Mouse (Mus musculus): ENCODE measurements around the gene Usp49. TPM values are rescaled to one million over a fixed set of nuclear protein-coding genes. Genes with fewer than 3 reads are reported as not detected.
"Not testable (repeated sequence)": the region's sequence is repeated elsewhere in the genome, so short reads cannot be mapped to it uniquely, and the experiment has no call there.

The Usp49 gene
- total RNA-seq (2021), result 10 to 100 TPM; 23.3 to 26.2 TPM

DNA sequence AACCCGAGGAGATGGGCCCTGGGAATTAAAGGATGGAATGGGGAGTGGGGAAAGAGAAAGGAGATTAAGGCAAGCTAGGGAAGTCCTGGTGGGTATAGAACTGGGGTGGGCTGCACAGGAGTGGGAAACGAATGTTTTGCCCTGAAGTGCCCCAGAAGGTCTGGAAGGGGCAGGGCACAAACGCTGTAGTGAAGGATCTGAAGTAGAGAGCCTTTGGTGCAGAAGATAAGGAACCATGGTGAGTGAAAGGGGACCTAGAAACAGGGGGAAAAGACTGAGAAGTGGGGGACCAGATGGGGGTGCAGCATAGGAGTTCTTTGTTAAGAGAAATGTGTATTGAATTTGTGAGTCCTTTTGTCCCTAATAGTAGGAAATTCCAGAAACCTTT is at the start of gene Usp49:
TSS of gene Usp49 (plus strand) at position 13 of the 388 bp plus-strand sequence.
- intact Hi-C loops (cut with DNase I), result no loop called here

DNA sequence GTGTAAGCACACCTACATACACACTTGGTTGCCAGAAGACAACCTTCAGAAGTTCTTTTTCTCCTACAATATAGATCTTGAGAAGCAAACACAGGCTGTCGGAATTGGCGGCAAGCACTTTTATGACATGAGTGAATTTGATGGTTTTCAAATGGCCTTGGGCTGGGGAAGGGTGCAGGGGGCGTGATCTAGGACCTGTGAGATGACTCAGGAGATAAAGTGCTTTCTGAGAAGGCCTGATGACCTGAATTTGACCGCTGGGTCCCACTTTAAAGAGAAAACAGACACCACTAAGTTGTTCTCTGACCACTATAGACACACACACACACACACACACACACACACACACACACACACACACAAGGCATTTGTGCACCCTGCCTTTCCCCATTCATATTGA is 49.5 kb upstream of the Usp49 start:
- intact Hi-C loops (cut with DNase I), result no loop called here
- DNase-seq, result no peak

More for the DNA sequence above, at the start of gene Usp49:
- DNase-seq, result no peak

DNA sequence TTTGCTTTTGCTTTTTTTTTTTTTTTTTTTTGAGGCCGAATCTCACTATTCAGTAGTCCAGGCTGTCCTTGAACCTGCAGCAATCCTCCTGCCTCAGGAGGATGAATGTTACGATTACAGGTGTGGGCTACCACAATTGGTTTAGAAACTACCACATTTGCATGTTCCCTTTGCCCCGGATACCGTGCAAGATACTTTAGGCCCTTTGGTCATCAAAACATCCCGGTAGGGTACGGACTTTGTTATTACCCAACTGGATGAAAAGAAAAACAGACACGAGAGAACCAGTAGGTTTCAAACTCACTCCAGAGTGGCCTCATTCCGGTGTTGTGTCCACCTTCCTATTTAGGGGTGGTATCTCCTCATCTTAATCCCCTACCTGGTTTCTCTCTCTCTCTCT is 42.0 kb upstream of the Usp49 start:
- intact Hi-C loops (cut with DNase I), result no loop called here
- DNase-seq, result no peak

DNA sequence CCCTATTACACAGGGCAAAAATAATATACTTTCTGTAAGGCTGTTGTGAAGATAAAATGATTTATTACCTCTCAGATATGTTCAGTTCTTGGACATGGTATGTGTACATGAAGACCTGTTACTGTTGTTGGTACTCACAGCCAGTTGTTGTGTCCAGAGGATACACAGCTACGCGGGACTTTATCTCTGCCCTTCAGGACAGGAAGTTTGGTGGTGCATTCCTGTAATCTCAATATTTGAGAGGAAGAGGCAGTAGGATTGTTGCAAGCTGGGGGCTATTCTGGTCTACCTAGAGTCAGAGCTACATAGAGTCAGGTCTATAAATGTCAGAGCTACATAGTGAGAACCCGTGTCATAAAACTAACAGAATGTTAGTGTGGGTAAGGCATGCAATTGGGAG is 39.4 kb upstream of the Usp49 start:
- intact Hi-C loops (cut with DNase I), result loop anchor here (5.0 kb wide), 1 partner anchor 79 kb away; no protein-coding TSS in a partner anchor
- DNase-seq, result no peak

DNA sequence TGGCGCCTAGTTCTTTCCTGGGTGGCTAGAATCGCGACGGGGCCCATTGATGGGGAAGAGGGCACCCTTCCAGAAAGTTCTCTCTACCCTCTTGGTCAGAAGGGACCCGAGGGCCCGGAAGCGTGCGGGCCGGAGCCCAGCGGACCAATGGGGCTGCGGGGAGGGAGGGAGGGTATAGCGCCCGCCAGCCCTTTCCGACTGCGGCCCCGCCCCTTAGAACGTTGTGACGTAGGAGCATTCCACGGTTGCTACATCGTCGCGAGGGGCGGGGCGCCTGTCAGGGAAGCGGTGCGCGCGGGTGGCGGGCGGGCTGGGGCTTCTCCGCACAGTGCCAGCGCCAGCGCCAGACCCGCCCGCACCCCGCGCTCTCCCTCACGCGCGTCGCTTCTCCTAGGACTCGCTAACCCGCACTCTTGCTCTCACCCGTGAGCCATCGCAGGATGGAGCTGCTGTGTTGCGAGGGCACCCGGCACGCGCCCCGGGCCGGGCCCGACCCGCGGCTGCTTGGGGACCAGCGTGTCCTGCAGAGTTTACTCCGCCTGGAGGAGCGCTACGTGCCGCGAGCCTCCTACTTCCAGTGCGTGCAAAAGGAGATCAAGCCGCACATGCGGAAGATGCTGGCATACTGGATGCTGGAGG is 37.2 kb upstream of the Usp49 start:
- peak; percentile 95 for DNase-seq
- intact Hi-C loops (cut with DNase I), result loop anchor here (5.0 kb wide), 1 partner anchor 81 kb away; no protein-coding TSS in a partner anchor

DNA sequence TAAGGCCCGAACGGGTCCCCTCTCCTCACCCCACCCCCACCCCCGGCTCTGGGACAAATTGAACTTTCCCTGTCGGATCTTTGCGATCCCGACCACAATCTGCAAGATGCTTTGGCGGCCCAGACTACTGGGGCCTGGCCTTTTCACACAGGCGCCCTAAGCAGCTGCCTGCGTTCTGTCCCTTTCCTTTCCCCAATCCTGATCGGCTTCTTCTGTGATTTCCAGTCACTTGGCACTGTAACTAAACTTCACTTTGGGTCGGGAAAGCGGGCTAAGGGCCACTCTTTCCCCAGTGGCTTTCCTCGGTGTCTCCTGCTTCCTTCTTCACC is 36.7 kb upstream of the Usp49 start:
- intact Hi-C loops (cut with DNase I), result loop anchor here (5.0 kb wide), 1 partner anchor 82 kb away; no protein-coding TSS in a partner anchor
- DNase-seq, result no peak

DNA sequence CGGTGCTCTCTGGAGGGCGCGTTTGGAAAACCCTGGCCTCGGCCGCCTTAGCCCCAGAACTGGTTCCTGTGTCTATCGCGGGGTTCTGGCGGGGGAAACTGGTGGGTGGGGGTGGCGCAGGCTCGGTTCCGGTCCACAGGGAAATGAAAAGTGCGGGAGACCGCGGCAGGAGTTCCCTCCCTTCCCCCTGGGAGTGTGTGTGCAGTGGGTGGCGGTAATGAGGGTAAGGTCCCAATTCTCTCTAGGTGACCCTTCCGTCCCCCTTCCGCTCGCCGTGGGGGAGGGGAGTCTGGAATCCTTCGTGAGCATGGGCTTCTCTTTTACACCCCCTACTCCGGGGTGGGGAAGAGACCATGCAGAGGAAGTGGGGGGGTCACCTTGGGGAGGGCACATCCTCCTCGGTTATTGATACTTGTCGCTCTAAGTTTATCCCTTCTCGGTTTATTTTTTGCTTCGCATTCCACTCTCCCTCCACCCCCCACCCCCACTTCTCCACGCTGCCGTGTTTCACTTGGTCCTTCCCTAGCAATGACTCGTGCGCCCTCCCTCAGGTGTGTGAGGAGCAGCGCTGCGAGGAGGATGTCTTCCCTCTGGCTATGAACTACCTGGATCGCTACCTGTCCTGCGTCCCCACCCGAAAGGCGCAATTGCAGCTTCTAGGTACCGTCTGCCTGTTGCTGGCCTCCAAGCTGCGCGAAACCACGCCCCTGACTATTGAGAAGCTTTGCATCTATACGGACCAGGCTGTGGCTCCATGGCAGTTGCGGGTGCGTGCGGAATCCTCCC is 36.1 kb upstream of the Usp49 start:
- intact Hi-C loops (cut with DNase I), result loop anchor here (5.0 kb wide), 1 partner anchor 82 kb away; no protein-coding TSS in a partner anchor
- peak; percentile 34 for DNase-seq

- intact Hi-C loops (cut with DNase I), result loop anchor here (5.0 kb wide), 1 partner anchor 83 kb away; no protein-coding TSS in a partner anchor
- no peak for DNase-seq
Measured at GRCm38 (mm10) chr17:47594969-47595247, 35.6 kb upstream of the Usp49 start.

DNA sequence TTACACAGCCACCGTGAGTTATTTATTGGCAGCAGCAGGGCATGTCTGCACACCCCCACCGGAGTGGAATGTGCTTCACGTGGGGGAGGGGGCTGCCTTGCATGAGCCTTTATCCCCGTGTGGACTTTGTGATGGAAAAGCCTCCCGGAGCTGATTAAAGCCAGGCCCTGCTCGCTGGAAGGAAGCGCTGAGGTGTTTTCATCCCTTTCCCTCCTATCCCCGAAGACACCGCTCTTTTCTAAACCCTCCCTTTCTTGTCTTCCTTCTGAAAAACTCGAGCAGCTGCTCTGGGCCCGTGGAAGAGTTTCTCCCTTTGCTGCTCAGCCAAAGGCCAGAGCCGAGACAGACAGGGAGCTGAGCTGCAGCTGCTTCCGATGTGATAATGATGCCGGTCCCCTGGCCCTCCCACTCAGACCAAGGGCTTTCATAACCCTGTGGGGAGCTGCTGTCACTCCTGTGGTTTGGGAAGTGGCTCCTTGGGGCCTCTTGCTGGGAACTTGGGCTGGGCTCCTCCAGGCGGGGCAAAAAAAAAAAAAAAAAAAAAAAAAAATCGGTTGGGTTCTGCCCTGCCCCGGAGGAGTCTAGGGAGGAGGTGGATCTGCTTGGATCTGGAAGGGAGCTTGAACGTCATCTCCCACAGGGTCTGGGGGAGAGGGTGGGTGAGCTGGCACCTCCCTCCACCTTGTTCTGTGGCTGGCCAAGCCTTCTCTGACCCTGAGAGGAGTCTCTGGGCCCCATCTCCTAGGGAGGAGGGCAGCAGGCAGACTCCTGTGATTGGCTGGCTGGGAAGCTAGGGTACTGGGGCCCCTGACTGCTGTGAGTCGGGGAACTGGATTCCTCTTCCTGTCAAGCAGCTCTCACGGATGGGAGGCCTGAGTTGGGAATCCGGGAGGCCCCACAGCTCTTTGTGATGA is 35.0 kb upstream of the Usp49 start:
- DNase-seq, result peak; percentile 28
- intact Hi-C loops (cut with DNase I), result no loop called here

- intact Hi-C loops (cut with DNase I), result no loop called here
- no peak for DNase-seq
Measured at GRCm38 (mm10) chr17:47596162-47596838, 34.2 kb upstream of the Usp49 start.

DNA sequence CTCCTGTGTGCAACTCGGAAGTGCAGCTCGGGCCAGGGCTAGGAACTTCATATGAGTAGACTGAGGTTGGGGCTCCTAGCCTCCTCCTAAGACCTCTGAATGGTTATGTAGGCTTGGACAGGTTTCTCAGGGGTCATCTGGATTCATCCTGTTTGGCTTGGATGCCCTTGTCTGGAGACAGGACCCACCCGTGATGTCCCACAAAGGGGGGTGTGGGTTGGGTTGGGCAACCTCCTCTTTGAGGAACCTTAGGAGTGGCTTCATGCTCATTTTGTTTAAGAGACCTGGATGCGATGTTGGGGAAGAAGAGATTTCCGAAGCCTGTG is 33.7 kb upstream of the Usp49 start:
- intact Hi-C loops (cut with DNase I), result no loop called here
- DNase-seq, result no peak

DNA sequence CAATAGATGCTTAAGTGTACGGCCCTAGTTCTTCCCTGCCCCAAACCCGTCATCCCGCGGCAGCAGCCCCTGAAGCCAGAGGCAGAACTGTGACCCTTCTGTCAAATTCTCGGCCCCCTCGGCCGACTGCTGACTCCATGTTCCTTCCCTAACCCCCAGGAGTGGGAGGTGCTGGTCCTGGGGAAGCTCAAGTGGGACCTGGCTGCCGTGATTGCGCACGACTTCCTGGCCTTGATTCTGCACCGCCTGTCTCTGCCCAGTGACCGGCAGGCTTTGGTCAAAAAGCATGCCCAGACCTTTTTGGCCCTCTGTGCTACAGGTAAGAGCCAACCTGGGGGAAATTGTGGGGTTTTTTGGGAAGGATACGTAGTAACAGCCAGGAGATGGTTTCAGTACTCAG is 33.2 kb upstream of the Usp49 start:
- intact Hi-C loops (cut with DNase I), result no loop called here

DNA sequence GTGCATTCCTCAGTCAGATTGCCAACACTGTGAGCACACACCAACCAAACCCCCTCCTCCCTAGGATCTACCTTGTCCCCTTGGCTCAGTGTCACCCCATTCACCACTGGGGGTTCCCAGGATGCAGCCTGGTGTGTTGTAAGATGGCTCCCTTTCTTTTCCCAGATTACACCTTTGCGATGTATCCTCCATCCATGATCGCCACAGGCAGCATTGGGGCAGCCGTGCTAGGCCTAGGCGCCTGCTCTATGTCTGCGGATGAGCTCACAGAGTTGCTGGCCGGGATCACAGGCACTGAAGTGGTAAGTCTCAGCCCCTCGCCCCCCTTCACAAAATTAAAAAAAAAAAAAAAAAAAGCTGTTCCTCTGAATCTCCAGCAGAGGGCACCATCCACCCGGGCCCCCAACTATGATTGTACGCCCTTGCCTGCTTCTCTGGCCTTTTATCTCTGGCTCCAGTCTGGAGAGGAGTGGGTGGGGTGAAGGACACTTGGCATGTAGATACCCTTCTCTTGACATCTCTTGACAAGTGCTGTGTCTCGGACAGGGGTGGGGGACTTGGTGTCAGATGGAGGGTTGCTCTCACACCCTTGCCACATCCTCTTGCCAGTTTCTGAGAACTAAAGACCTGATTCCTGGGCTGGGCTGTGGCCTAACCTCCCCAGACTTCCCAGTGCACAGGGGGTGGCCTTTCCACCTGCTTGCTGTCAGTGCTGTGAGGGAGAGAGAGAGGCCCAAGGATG is 32.5 kb upstream of the Usp49 start:
- DNase-seq, result peak; percentile 37
- intact Hi-C loops (cut with DNase I), result no loop called here

More for the DNA sequence above, 33.2 kb upstream of the Usp49 start:
- DNase-seq, result no peak

- intact Hi-C loops (cut with DNase I); DNase-seq: not testable (repeated sequence)
Measured at GRCm38 (mm10) chr17:47598580-47599304, 31.7 kb upstream of the Usp49 start.

DNA sequence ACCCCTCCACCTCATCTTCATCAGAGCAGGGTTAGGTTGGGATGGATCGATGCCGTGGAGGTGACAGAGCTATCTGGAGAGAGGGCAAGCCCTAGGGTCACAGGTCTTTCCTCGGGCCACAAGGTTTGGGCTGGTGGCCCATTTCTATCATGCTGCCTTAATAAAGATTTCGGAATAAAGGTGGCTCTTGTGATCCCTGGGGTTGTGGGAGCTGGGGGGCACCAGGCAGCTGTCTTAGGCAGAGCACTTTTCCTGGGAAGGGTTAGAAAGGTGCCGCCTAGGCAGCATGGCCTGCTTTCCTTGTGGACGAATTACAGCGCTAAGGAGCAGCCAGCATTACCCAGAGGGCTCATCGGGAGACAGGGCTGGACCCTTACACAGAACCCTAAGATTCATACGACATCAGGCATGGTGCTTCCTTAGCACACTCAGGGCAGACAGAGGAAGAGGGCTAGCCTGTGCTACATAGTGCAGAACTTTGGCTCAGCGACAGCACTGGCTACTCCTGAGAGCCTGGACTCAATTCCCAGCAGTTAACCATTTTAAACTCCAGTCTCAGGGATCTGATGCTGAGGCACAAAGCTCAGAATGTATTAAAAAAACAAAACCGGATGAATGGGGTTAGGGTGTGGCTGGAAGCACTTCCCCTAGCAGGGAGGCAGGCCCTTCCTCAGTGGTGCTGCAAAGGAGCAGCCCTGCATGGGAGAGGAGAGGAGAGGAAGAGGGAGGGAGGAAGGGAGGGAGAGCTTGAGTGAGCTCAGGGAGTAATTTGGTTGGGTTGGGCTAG is 30.8 kb upstream of the Usp49 start:
- DNase-seq, result no peak
- intact Hi-C loops (cut with DNase I), result loop anchor here (10.0 kb wide), 1 partner anchor 215 kb away; the partner anchor contains the start of gene Guca1b

DNA sequence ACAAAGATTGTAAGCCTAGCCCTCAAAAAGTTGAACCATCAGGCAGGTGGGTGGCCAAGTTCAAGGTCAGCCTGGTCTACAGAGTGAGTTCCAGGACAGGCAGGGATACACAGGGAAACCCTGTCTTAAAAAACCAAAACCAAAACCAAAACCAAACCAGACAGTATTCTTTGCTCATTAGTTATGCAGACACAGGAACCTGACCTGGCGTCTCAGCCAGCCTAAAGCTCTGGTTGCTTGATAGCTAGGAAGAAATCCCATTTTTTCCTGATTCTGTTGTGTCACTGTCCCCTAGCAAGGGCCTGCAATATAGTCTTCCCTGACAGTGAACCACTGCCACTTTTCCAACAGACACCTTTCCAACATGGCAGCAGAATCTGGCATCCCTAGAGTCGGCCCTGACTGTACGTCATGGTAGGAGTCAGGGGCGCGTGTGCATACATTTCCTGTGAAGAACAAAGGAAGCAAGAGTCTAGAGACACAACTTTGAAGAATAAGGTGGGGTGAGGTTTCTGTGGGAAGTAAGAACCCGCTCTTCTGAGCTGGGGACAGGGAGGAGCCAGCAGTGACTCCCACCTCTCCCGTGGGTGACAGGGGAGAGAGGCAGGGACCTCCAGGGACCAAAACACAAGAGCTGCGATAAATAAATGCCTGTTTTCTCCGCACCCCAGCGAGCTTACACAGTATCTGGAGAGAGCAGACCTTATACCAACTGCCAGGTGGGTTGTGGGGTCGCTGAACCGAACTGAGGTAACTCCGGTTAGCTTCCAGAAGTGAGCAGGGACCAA is 29.7 kb upstream of the Usp49 start:
- intact Hi-C loops (cut with DNase I), result loop anchor here (10.0 kb wide), 1 partner anchor 216 kb away; the partner anchor contains the start of gene Guca1b
- DNase-seq, result no peak

DNA sequence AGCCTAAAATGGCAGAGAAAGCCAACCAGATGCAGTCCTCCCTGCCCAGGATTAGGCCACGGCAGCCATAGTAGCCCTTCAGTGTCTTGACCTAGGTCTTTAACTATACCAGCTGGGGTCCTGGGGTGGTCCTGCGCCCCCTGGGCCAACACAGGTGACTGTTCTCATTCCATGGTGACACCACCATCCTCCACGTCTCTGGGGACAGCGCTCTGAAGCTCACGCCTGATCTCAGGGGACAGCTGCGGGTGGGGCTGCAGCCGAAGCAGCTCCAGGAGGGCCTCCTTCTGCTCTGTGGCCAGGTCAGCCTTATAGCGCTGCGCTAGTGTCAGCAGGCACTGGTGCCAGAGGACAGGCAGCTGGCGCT is 29.1 kb upstream of the Usp49 start:
- intact Hi-C loops (cut with DNase I), result loop anchor here (10.0 kb wide), 1 partner anchor 217 kb away; the partner anchor contains the start of gene Guca1b
- no peak for DNase-seq

DNA sequence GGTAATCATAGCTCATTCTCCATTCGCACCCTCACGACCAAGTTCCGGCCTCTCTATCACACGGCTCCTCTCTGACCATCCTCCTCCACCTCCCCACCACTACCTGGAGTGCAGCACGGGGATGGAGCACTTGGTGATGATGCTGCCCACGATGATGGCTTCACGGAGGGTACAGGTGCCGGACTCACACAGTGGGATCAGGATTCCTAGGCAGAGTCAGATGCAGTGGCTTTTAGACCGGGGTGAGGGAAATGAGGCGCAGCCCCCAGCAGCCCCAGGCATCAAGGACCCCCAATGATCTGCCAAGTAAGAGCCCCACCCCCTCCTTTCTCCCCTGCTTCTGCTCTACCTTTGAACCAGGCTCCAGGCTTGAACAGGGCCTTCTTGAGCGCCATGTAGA is 28.2 kb upstream of the Usp49 start:
- intact Hi-C loops (cut with DNase I), result loop anchor here (10.0 kb wide), 1 partner anchor 217 kb away; the partner anchor contains the start of gene Guca1b
- DNase-seq, result no peak
